Mouse (Mus musculus) T-helper 2 cell (primary cell): Measurements from ENCODE around the gene Gm340.

Source experiments
- in situ Hi-C: fragments of 300-600 bp; cut with MboI, MseI; formaldehyde crosslinking; loops from one replicate; pipeline ENCODE4 v1.15.1; 2025; ENCODE audit warnings: high pct_unique_total_duplicates

Gm340 gene

GRCm38 (mm10) chr19:41581706-41582420 is at the start of gene Gm340:
Gm340 (plus strand) TSS chr19:41582370.
- in situ Hi-C loops: no loop called here

GRCm38 (mm10) chr19:41534021-41534420 is 48.1 kb upstream of the Gm340 start:
- in situ Hi-C loops: no loop called here

DNA sequence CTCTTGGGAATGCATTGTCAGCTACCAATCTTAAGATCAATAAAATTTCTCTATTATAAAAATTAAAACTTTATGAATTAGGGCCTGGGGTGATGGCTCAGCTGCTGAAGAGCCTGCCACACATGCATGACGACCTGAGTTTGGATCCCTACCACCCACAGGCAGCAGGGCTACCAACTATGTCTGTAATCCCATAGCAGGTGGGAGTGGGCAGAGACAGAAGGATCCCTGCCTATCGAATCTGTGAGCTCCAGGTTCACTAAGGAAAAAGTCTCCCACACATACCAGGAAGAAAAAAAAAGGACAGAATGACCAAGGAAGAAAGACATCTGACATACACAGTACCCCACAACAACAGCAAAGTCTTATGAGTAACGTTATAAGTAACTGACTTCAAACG is 25.2 kb upstream of the Gm340 start:
- in situ Hi-C loops: no loop called here

- in situ Hi-C loops: no loop called here
These were observed 24.7 kb upstream of the Gm340 start for GRCm38 (mm10) chr19:41557491-41557890.

- in situ Hi-C loops: no loop called here
These were observed 23.2 kb upstream of the Gm340 start for GRCm38 (mm10) chr19:41558891-41559486.

GRCm38 (mm10) chr19:41560856-41561255 is 21.3 kb upstream of the Gm340 start:
- in situ Hi-C loops: no loop called here

DNA sequence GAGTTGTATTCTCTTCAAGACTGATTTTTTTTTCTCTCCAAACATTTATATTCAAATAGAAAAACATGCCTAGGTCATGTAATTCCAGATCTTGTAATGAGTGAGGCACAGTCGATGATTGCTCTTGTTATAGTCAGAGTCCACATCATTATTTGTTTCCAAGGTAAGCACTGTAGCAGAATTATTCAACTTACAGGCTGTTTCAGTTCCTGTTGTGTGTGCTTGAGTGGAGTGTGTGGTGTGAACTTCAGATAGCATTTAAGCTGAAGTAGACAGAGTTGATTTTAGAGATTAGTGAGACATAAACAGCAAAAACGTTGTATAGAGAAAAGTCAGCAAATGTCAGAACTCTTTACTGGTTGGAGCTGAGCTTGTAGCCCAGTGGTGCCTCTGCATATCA is 13.4 kb upstream of the Gm340 start:
- in situ Hi-C loops: no loop called here

DNA sequence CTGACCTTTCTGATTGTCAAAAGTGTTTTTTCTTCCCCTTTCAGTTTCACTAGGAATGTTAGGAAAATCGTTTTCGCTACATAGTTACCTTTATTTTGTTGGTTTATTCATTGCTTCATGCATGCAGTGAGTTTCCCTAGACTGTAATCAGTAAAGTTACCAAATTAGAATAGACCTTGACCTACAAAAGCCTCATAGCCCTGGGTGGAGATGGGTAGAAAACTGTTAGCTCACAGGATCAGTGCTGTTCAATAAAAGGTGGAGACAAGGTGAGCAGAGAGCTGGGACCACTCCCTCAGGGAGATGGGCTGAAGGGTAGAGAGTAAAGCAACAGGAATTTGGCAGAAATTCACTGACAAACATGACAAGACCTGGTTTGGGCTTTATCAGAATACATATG is 8.5 kb upstream of the Gm340 start:
- in situ Hi-C loops: no loop called here

GRCm38 (mm10) chr19:41577576-41577975 is 4.6 kb upstream of the Gm340 start:
- in situ Hi-C loops: no loop called here

GRCm38 (mm10) chr19:41579311-41579920 is 2.8 kb upstream of the Gm340 start:
- in situ Hi-C loops: no loop called here

DNA sequence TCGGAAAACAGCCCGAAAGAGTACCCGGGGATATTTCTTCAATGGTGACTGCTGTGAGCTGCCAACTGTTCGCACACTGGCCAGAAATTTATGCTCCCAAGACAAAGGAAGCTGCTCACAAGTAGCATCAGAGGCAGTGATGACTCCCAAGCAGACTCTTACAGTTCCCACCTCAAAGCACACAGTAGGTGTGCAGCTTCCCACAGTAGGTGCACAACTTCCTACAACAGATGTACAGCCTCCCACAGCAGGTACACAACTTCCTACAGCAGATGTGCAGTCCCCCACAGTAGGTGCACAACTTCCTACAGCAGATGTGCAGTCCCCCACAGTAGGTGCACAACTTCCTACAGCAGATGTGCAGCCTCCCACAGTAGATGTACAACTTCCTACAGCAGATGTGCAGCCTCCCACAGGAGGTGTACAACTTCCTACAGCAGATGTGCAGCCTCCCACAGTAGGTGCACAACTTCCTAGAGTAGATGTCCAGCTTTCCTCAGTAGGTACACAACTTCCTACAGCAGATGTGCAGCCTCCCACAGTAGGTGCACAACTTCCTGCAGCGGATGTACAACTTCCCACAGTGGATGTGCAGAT is 846 bp downstream of the Gm340 start:
- in situ Hi-C loops: no loop called here

DNA sequence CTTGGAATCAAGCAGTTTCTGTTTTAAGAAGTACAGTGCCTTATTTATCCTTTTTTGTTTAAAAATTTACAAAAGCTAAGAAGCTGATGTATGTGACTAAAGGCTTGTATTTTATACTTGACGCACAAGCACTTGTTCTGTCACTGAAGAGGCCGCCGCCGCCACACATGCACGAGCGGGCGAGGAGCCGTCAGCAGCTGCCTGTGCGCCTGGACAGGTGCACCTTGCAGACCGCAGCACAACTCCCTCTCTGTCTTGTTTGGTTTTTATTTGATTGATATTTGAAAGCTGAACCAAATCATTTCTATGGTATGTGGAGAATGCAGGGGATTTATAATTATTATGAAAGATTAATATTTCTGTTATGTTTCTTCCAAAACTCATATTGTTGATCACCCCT is 4.6 kb downstream of the Gm340 start:
- in situ Hi-C loops: no loop called here

- in situ Hi-C loops: no loop called here
These were observed 5.5 kb downstream of the Gm340 start for GRCm38 (mm10) chr19:41587431-41588222.

DNA sequence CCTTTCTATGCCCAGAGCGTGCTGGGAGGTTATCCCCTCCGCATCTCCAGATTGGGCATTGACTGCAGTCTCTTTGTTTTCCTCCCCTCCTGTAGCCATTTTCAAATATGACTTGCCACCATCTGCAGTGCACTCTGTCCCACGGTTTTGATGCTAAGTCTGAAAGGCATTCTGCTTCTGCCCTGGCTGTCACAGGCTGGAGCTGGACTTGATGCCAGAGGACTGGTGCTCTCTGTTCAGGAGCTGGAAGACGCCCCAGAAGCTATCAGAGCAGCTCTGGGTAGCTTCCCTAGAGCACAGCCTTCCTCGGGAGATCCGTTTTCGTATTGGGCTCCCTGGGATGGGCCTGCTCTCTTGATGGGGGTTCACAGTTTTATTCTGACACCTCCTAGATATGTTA is 6.9 kb downstream of the Gm340 start:
- in situ Hi-C loops: no loop called here

- in situ Hi-C loops: no loop called here
These were observed 7.5 kb downstream of the Gm340 start for GRCm38 (mm10) chr19:41589681-41590080.

DNA sequence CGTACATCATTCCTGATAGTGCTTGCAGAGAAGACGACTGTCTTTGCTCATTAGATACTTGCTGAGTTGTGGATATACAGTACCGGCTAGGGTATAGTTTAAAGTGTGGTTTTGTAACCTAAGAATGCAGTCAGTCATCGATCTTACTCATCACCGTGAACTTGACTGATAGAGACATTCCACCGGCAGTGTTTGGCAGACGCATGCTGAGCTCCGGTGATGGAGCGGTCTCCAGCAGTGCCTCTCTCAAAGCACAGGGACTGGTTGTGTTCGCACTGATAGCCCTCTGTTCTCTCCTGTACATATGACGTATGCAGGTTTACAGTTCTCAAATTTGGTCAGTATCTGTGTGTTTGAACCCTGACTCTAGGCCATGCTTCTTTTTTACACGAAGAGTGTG is 9.6 kb downstream of the Gm340 start:
- in situ Hi-C loops: no loop called here

GRCm38 (mm10) chr19:41597170-41597894 is 15.2 kb downstream of the Gm340 start:
- in situ Hi-C loops: no loop called here

DNA sequence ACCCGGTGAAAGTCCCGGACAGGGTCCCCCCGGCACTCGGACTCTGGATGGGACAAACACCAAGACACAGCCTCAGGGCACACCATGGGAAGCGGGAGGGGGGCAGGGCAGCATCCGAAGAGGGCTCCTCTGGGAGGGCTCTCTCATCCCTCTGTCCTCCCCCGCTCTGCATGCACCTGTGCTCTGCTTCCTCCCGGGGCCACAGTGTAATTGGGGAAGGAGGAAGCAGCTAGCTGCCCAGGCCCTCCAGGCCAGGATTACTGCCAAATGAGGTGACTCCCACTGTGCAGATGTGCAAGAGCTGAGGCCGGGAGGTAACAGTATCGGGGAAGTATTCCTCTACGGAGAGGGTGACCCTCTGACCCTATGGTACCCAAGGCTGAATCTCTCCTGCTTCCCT is 18.5 kb downstream of the Gm340 start:
- in situ Hi-C loops: loop anchor here (10.0 kb wide), 1 partner anchor 1964 kb away; no protein-coding TSS in a partner anchor

GRCm38 (mm10) chr19:41606208-41606987 is 24.2 kb downstream of the Gm340 start:
- in situ Hi-C loops: loop anchor here (10.0 kb wide), 1 partner anchor 1958 kb away; no protein-coding TSS in a partner anchor

DNA sequence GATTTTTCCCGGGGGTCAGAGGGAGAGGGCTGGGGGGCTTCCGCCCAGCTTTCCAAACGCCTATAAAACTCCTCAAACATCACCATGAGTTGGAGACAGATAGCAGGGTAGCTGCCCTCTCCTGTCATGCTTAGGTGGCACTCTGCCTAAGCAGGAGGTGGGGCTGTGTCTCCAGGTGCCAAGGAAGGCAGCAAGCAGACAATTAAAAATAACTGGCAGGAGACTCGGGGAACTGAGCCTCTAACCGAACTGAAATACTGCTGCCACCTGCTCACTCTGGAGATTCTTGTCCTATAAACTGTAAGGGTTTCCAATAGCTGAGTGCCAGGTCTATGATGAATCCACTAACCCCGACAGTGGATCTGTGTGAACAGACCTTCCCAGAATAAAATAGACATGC is 29.5 kb downstream of the Gm340 start:
- in situ Hi-C loops: no loop called here
